Mouse (Mus musculus) kidney, postnatal 0 days (tissue): ENCODE results near the gene Tmem179. TPM values are rescaled to one million over a fixed set of nuclear protein-coding genes. Genes with fewer than 3 reads are reported as not detected.

Source experiments
- ATAC-seq: fragments of 200-750 bp; cut with Nextera tagmentation; replicated peaks from 2 replicates; pipeline ENCODE4 v1.8.0; 2017; ENCODE audit warnings: low read depth, moderate number of reproducible peaks, moderate TSS enrichment, moderate library complexity; ENCODE audit not compliant: low FRiP score
- DNase-seq: peaks from one replicate; pipeline ENCODE4 v3.0.0-alpha.2; 2016; ENCODE audit warnings: low spot score
- H3K27ac ChIP-seq: fragments of 300-500 bp; sonication (generic); 2 replicates; pipeline ENCODE4 v1.5.1; 2014; ENCODE audit warnings: mild to moderate bottlenecking
- H3K27me3 ChIP-seq: fragments of 300-500 bp; sonication (generic); 2 replicates; pipeline ENCODE4 v1.6.1; 2014; ENCODE audit warnings: low read length, mixed read lengths; ENCODE audit not compliant: insufficient read depth
- H3K36me3 ChIP-seq: fragments of 300-500 bp; sonication (generic); 2 replicates; pipeline ENCODE4 v1.6.1; 2014; ENCODE audit warnings: low read length, mixed read lengths; ENCODE audit not compliant: insufficient read depth
- H3K4me1 ChIP-seq: fragments of 300-500 bp; sonication (generic); replicated peaks from 2 replicates; pipeline ENCODE4 v1.6.1; 2014; ENCODE audit warnings: antibody characterized with exemption, low read length, mixed read lengths; ENCODE audit not compliant: insufficient read depth
- H3K4me2 ChIP-seq: fragments of 300-500 bp; sonication (generic); 2 replicates; pipeline ENCODE4 v1.6.1; 2014; ENCODE audit warnings: mild to moderate bottlenecking, low read length, moderate library complexity, mixed read lengths
- H3K4me3 ChIP-seq: fragments of 300-500 bp; sonication (generic); replicated peaks from 2 replicates; pipeline ENCODE4 v1.5.1; 2014; ENCODE audit warnings: low read depth, low read length
- H3K9ac ChIP-seq: fragments of 300-500 bp; sonication (generic); 2 replicates; pipeline ENCODE4 v1.6.1; 2014; ENCODE audit warnings: low read depth, low read length
- H3K9me3 ChIP-seq: fragments of 300-500 bp; sonication (generic); replicated peaks from 2 replicates; pipeline ENCODE4 v1.6.1; 2016; ENCODE audit warnings: low read length, inconsistent platforms, mixed read lengths
- CTCF ChIP-seq: IDR thresholded peaks from 2 replicates; pipeline ENCODE4 v1.5.1; 2016; ENCODE audit warnings: antibody characterized with exemption, low read depth, mild to moderate bottlenecking, moderate library complexity
- WGBS: fragments of 180-500 bp; shearing (Covaris S2); extraction: QIAGEN DNeasy Blood & Tissue Kit; methylation state at CpG from one replicate; pipeline ENCODE4 v1.1.7; 2014; 5-methylcytosine and 5-hydroxymethylcytosine counted together
- polyA plus RNA-seq: library from polyadenylated mRNA; unstranded; fragments of >200 nt; fragmentation: Nextera tagmentation; extraction: Ambion mirVana; gene quantifications from 2 replicates; pipeline ENCODE4 v1.2.1, GENCODE M21; 2015

Gene Tmem179
- polyA plus RNA-seq, 1 experiment from 2014 or later: 0.25 TPM

DNA sequence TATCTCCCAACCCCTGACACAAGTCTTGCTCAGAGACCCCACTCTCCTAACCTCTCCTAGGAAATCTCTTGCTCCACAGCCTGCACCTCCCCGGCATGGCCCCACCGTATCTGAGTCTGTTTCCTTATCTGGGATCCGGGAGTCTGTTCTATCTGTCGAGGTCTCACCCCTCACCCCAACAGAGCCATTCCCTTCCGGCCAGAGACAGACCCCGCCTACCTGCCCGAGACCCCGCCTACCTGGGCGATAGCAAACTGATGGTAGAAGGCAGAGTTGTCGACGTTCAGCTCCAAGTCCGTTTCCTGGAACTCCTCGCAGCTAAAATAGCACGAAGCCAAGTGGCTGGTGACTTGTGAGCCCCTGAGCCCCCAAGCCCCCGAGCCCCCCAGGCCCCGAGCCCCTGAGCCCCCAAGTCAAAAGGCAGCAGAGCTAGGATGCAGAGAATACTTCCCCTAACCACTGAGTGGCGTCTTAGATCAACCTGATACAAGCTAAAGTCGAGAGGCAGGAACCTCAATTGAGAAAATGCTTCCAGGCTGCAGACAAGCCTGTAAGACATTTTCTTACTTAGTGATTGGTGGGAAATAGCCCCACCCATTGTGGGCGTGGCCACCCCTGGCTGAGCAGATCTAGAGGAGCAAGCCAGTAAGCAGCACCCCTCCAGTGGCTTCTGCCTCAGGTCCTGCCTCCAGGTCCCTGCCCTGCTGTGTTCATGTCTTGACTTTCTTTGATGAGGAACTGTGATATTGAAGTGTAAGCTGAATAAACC lies 13.4 kb downstream of the Tmem179 start:
- no peaks in the 10 kb centered on the region for H3K9me3 ChIP-seq
- no peak for ATAC-seq
- H3K4me2 ChIP-seq: no peak overlapping the region
- H3K27me3 ChIP-seq: no peaks in the 10 kb centered on the region
- H3K4me3 ChIP-seq: no peak overlapping the region
- H3K36me3 ChIP-seq: no peaks in the 10 kb centered on the region
- 28% methylated on average over 19 of the region's 19 CpGs for WGBS
- no peak for TF ChIP-seq CTCF
- no peak overlapping the region for H3K9ac ChIP-seq
- H3K4me1 ChIP-seq: no peaks in the 10 kb centered on the region
- no peak overlapping the region for H3K27ac ChIP-seq
- DNase-seq: no peak

DNA sequence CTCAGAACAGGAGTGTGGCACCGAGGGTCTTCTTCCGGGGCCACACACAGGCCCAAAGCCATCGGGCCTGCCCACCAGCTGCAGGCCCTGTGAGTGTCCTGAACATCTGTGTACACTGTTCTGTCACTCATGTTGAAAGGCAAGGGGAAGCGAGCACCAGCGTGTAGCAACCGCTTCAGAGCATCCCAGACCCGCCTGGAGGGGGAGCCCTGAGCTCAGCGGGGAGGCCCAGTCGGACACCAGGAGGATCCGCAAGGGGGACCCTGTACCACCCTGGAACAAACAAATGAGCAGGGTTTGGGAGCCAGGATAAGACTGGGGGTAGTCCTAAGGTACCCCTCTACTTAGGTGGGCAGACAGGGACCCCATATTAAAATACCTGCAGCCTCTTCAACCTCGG lies 17.9 kb downstream of the Tmem179 start:
- TF ChIP-seq CTCF: peak; percentile 70
- ATAC-seq (no peak), DNase-seq (peak; percentile 9)
- Histone ChIP-seq H3K27ac (no peak overlapping the region), H3K4me3 (no peak overlapping the region), H3K9me3 (no peaks in the 10 kb centered on the region), H3K27me3 (no peaks in the 10 kb centered on the region), H3K4me1 (no peaks in the 10 kb centered on the region), H3K36me3 (no peaks in the 10 kb centered on the region), H3K4me2 (no peak overlapping the region), H3K9ac (no peak overlapping the region)
- WGBS: 50% methylated on average over 11 of the region's 11 CpGs

DNA sequence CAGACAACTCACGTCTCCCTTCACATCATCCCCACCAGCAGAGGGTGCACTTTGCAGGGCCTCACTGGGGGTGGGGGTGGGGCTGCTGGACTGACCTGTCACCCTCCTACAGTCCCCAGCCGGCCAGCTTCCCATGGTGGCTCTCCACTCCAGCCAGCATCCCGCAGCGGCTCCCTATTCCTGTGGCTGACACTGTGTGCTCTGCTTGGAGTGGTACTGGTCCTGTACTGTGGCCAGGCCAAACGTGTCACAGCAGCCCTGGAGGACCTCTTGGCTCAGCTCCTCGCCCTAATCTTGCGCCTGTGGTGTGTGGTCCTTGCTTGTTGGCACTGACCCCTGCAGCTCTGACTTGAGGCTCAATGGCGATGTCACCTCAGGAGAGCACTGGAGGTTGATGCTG lies 18.8 kb downstream of the Tmem179 start:
- TF ChIP-seq CTCF: no peak
- H3K9ac ChIP-seq: no peak overlapping the region
- ATAC-seq (no peak), DNase-seq (no peak)
- no peaks in the 10 kb centered on the region for H3K36me3 ChIP-seq
- 80% methylated on average over 8 of the region's 8 CpGs for WGBS
- no peak overlapping the region for H3K4me3 ChIP-seq
- H3K4me2 ChIP-seq: no peak overlapping the region
- H3K9me3 ChIP-seq: no peaks in the 10 kb centered on the region
- no peaks in the 10 kb centered on the region for H3K4me1 ChIP-seq
- no peak overlapping the region for H3K27ac ChIP-seq
- no peaks in the 10 kb centered on the region for H3K27me3 ChIP-seq

DNA sequence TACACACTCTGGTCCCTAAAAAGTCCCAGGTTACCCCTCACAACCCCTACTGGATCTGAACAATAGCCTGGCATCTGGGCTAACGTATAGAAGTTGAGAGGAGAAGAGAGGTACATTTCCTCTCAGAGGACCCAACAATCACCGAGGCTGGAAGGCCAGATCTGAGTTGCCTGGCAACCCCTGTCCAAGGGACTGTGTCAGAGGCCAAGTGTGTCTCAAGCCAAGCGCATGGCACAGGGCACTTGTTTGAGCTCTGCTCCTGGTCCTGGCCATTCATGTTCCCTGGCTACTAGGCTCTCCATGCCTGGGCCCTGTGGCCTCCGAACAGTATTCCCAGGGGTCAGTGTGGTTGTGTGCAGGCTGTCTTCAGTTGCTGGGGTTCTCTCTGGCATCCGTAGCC lies 20.4 kb downstream of the Tmem179 start:
- H3K9me3 ChIP-seq: no peaks in the 10 kb centered on the region
- H3K4me1 ChIP-seq: peaks cover 7% of the 10 kb centered on the region; the same call in 1 of the 2 replicates
- no peak overlapping the region for H3K4me3 ChIP-seq
- DNase-seq (no peak), ATAC-seq (no peak)
- no peaks in the 10 kb centered on the region for H3K27me3 ChIP-seq
- no peak for TF ChIP-seq CTCF
- no peak overlapping the region for H3K9ac ChIP-seq
- WGBS: 75% methylated on average over 5 of the region's 5 CpGs
- H3K36me3 ChIP-seq: no peaks in the 10 kb centered on the region
- H3K4me2 ChIP-seq: no peak overlapping the region
- no peak overlapping the region for H3K27ac ChIP-seq

DNA sequence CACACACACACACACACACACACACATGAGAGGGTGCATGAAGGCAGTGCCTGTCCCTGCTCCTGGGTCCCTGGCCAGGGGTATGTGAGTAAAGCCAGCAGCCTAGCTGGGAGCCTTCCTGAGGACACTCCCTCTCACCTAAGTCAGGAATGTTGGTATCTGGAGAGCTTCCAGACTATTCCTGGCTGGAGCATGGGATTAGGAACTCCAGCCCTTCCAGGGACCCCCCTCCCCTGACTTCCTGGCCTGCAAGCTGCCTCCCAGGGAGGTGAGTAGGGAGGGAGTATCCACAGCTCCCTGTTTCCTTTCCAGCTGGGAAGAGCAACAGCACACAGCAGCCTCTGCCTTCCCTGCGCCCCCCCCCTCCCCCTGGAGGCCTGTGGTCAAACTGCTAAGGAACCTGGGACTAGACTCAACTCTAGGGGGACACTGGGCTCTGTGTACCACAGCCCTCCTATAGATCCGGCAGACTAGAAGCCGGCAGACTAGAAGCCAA lies 26.1 kb downstream of the Tmem179 start:
- 0 out of 2 replicates have a peak overlapping the region, but pooled peaks have one; percentile 10 for H3K4me2 ChIP-seq
- TF ChIP-seq CTCF: peak; percentile 48
- H3K9me3 ChIP-seq: no peaks in the 10 kb centered on the region
- peaks cover 14% of the 10 kb centered on the region for H3K4me1 ChIP-seq
- H3K27ac ChIP-seq: peak overlapping the region; percentile 57
- no peaks in the 10 kb centered on the region for H3K36me3 ChIP-seq
- H3K4me3 ChIP-seq: no peak overlapping the region
- H3K27me3 ChIP-seq: no peaks in the 10 kb centered on the region
- 15% methylated on average over 3 of the region's 3 CpGs for WGBS
- peak; percentile 73 for DNase-seq
- no peak overlapping the region for H3K9ac ChIP-seq
- no peak; the same call in 1 of the 2 replicates for ATAC-seq

DNA sequence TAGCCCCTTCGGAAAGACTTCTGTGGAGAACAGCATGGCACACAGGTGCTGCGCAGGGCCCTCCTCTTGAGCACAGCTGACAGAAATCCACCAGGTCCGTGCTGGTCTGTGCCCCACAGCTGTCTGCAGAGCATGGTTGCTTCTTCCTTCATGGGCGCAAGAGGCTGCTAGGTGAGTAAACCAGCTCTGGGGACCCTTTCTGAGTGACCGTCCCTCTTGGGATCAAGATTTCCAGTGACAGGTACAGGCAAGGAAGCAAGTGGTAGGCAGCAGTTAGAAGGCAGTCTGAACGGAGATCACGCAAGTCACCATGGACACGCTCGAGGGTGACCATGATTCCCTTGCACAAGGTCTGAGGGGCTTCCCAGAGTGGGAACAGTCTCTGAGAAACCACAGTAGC lies 27.0 kb downstream of the Tmem179 start:
- no peak overlapping the region for H3K4me3 ChIP-seq
- no peaks in the 10 kb centered on the region for H3K27me3 ChIP-seq
- WGBS: 95% methylated on average over 9 of the region's 9 CpGs
- H3K9me3 ChIP-seq: no peaks in the 10 kb centered on the region
- ATAC-seq (no peak), DNase-seq (no peak)
- peaks cover 14% of the 10 kb centered on the region for H3K4me1 ChIP-seq
- no peak for TF ChIP-seq CTCF
- no peak overlapping the region for H3K9ac ChIP-seq
- no peak overlapping the region for H3K4me2 ChIP-seq
- H3K27ac ChIP-seq: no peak overlapping the region
- H3K36me3 ChIP-seq: no peaks in the 10 kb centered on the region

DNA sequence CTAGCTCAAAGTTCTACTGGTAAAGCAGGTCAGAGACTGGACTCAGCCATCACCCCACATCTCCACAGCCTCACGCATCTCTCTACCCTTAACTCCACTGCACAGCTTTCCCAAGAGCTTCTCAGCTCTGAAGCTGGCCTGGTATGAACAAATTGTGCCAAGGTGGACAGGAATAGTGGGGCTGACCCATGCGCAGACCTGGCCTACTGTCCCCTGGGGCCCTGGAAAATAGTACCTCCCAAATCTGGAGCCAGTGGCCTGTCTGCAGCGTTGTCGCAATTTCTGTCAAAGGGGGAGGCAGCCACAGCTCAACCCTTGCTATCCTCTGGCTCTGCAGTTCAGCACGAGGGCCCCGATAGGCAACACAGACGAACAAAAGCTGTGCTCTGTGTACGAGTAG lies 27.4 kb downstream of the Tmem179 start, which contains the start of gene A530016L24Rik:
TSS of gene A530016L24Rik (plus strand) at position 315 of the 400 bp plus-strand sequence.
- WGBS: 90% methylated on average over 8 of the region's 8 CpGs
- ATAC-seq: no peak
- no peak for DNase-seq
- no peak within 1 kb of the TSS for H3K4me2 ChIP-seq
- H3K9me3 ChIP-seq: no peaks in the 10 kb centered on the region
- no peak within 1 kb of the TSS for H3K9ac ChIP-seq
- H3K27ac ChIP-seq: peak within 1 kb of the TSS; percentile 50
- H3K36me3 ChIP-seq: no peaks in the 10 kb centered on the region
- peaks cover 14% of the 10 kb centered on the region for H3K4me1 ChIP-seq
- H3K27me3 ChIP-seq: no peaks in the 10 kb centered on the region
- no peak for TF ChIP-seq CTCF
- H3K4me3 ChIP-seq: no peak within 1 kb of the TSS
